Mouse (Mus musculus): Measurements from ENCODE around the gene Rps27. TPM values are rescaled to one million over a fixed set of nuclear protein-coding genes. Genes with fewer than 3 reads are reported as not detected.
A peak's percentile ranks its signal among the peaks of the same experiment; 100 is the strongest.

Gene Rps27
- total RNA-seq, 2 experiments from 2014 or later = 1,145 to 1,256 TPM

DNA sequence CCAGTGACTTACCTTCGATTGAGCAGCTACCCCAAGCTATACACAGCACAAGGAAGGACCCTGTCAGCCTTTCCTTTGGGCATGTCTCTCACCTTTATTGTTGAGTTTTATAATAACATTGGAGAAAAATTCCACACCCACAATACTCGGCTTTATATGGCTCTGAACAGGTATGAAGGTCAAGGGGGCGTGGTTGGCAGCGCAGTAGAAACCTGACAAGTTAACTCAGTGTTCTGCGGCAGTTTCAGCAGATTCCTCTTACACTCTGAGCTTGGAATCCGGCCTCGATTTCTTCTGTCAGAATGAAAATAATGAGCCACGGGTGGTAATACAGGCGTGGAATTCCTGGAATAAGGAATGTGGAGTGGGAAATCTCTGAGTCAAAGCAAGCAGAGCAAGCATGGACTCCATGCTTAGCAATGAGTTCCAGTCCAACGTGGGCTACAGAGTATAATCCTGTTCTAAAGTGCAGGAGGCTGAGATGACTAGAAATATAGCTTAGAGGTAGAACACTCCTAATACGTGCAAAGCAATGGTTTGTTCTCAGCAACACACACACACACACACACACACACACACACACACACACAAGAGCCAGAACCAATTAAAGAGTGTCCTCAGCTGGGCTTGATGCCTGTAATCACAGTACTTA, 22.5 kb downstream of the Rps27 start:
- intact Hi-C loops (cut with DNase I) = no loop called here
- no peak for DNase-seq

DNA sequence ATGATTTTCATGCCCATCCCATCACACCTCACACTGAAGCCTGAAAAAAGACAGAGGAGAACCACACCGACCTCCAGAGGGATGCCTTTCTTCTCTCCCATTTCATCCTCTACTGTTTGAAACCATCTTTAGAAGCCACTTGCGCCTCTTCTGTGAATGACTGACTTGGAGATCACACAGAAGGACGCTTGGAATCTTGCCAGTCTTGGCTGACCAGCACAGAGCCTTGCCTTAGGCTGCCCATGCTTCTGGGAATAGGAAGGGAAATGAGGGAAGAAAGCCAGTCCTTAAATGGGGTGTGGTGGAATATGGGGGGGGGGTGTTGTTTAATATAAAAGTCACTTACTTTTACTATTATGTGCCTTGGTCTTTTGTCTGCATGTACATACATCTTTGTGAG, 29.9 kb downstream of the Rps27 start:
- DNase-seq = peak; percentile 17
- intact Hi-C loops (cut with DNase I) = no loop called here

DNA sequence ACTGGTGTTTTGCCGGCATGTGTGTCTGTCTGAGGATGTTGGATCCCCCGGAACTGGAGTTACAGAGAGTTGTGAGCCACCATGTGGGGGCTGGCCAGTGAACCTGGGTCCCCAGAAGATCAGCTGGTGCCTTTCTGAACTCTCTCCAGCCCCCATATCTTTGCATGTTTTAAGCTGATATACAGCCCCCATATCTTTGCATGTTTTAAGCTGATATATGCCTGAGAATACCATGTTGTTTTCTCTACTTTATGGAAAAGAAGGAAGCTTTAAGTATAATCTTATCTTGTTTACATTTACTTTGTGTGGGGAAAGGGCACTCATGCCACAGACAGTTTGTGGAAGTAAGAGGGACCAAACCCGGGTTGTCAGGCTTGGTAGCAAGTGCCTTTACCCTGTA, 33.9 kb downstream of the Rps27 start:
- no peak for DNase-seq
- intact Hi-C loops (cut with DNase I) = no loop called here

Other genes starting within 250 kb of the Rps27 start
- 10 to 100 TPM; 55.0 to 60.9 TPM for gene Hax1, start 214.9 kb downstream of the Rps27 start, total RNA-seq (2021)
- 10 to 100 TPM; 72.3 to 83.5 TPM for gene 4933434E20Rik, start 162.0 kb downstream of the Rps27 start, total RNA-seq (2021)
- 100 to 1,000 TPM; 212 to 217 TPM for gene Ubap2l, start 161.0 kb downstream of the Rps27 start, total RNA-seq (2021)
- gene Tpm3, start 141.0 kb downstream of the Rps27 start, total RNA-seq (2021) = 100 to 1,000 TPM; 291 to 310 TPM
- under 1 TPM; 0.46 to 0.50 TPM for gene Nup210l, start 109.5 kb downstream of the Rps27 start, total RNA-seq (2021)
- 10 to 100 TPM; 11.5 to 12.1 TPM for gene Rab13, start within 50 bp of the Rps27 start, total RNA-seq (2021)
- gene Jtb, start 17.9 kb upstream of the Rps27 start, total RNA-seq (2021) = 10 to 100 TPM; 42.7 to 53.0 TPM
- under 1 TPM; 0.24 to 0.28 TPM for gene Creb3l4, start 29.9 kb upstream of the Rps27 start, total RNA-seq (2021)
- gene Slc39a1, start 34.5 kb upstream of the Rps27 start, total RNA-seq (2021) = 10 to 100 TPM; 41.2 TPM
- 10 to 100 TPM; 29.6 to 31.4 TPM for gene Crtc2, start 40.5 kb upstream of the Rps27 start, total RNA-seq (2021)
- 10 to 100 TPM; 29.8 to 29.9 TPM for gene Dennd4b, start 51.5 kb upstream of the Rps27 start, total RNA-seq (2021)
- 100 to 1,000 TPM; 101 to 117 TPM for gene Gatad2b, start 79.5 kb upstream of the Rps27 start, total RNA-seq (2021)
- gene Slc27a3, start 176.3 kb upstream of the Rps27 start, total RNA-seq (2021) = 10 to 100 TPM; 25.8 to 26.3 TPM
- 10 to 100 TPM; 71.0 to 73.8 TPM for gene Ints3, start 220.0 kb upstream of the Rps27 start, total RNA-seq (2021)